Mouse (Mus musculus) heart, adult 2 months (tissue): Measurements from ENCODE around the gene Hoxc10.

Experiments
- CTCF ChIP-seq: fragments of 200-600 bp; IDR thresholded peaks from 2 replicates; pipeline ENCODE4 v1.8.1; 2022; ENCODE audit warnings: antibody characterized with exemption, mild to moderate bottlenecking, moderate library complexity
- POLR2A ChIP-seq: fragments of 200-500 bp; IDR thresholded peaks from 2 replicates; pipeline ENCODE4 v1.6.1; 2011; ENCODE audit warnings: mild to moderate bottlenecking, low read depth, low read length, control low read depth; ENCODE audit not compliant: insufficient read depth

DNA sequence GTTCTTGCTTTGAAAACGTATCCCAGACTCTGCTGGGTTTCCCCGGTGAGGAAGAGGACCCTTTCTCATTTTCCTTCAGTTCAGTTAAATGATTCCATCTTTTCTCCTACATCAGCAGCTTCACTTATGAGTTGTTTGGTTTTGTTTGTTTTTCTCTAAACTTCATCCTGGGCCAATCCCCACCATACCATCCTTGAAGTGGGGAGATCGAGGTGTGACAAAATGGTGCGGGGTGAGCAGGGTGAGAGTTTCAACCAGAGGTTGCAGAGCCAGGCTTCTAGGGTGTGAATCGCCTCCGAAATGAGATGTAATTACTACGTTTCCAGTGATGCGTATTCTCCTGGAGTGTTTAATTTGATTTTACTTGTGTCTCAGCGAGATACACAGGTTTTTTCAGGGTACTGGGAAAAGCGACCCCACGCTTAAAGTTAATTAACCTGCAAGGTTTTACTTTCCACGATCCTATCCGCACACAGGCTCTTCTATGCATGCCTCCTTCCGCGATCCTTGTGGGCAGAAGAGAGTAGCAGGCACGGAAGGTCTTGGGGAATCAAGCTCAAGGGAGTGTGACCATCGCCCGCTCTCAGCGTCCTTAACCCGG lies 48.5 kb upstream of the Hoxc10 start:
- TF ChIP-seq CTCF = no peak
- no peak for TF ChIP-seq POLR2A
